10 mouse cellular contexts compared by ENCODE assay signal in the genomic region with DNA sequence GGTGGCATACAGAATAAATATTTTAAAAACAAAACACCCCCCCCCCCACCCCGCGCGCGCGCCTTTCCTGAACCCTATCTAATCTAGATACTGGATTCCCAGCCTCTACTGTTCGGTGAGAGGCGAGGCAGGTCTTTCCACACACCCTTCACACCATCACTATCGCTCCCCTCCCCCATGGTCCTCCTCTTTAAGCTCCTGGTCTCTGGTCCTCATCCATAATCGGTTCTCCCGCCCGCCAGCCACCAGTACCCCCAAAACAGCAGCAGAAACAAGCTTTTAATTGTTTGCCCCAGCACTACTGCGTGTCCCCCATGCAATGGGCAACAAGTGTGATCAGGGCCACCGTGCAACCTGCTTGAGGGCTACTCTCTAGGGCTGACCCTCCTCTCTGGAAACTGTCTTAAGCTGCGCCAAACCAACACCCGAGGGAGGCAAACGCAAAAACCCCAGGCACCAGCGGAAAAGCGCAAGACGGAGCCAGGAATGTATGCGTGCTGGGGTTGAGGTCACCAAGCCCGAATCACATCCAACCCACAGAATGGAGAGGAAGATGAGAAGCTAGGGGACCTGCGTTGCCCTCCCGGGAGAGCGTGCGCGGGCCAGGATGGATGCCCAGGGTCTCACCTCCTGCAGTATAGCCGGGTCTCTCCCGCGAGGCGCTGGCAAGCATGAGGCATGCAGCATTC. TPM values are rescaled to one million over a fixed set of nuclear protein-coding genes. Genes with fewer than 3 reads are reported as not detected.
A peak's percentile ranks its signal among the peaks of the same experiment; 100 is the strongest.
DNase-seq lines count a peak whose midpoint lies in the region; ATAC-seq and TF ChIP-seq lines count a peak whose summit lies in the region.
"Had no signal": no experiment of that assay in that cellular context is flagged by ENCODE, and none has a peak within 500 bp of the region (broad histone marks: within the 10 kb centered on the region; RNA-seq: fewer than 3 reads in every experiment).

No protein-coding gene starts in this region.

- no peaks in the 10 kb centered on the region for H3K79me2 ChIP-seq in myocyte (ENCODE audit: control insufficient read depth, insufficient read depth)

- ATAC-seq in heart, embryonic 11.5 days (replicated peaks; ENCODE audit: insufficient number of reproducible peaks, low FRiP score, low TSS enrichment), result no peak
- ATAC-seq in erythroblast, adult 5-6 weeks (replicated peaks; ENCODE audit: low FRiP score, poor library complexity, severe bottlenecking), result no peak

- no peak overlapping the region for H3ac ChIP-seq in myocyte (ENCODE audit: control insufficient read depth, insufficient read length)

- peak overlapping the region; percentile 100 for H3K4me2 ChIP-seq in heart, embryonic 11.5 days
- H3K4me2 ChIP-seq in myocyte (ENCODE audit: low read depth), result peak overlapping the region; percentile 13

- peak overlapping the region; percentile 75 for H3K4me3 ChIP-seq in gastrocnemius, adult 2 months
- peak overlapping the region; percentile 57 for H3K4me3 ChIP-seq in brown adipose tissue, adult 24 weeks (ENCODE audit: insufficient read depth, low read depth, low read length)
- peak overlapping the region; percentile 67 for H3K4me3 ChIP-seq in heart, embryonic 11.5 days (ENCODE audit: low read depth, low read length)
- H3K4me3 ChIP-seq in myocyte, result no peak overlapping the region

- no peak for DNase-seq in gastrocnemius, adult 2 months
- no peak for DNase-seq in gastrocnemius, postnatal 10 days
- DNase-seq in left cerebral cortex, postnatal 25 days (ENCODE audit: low spot score in 2 of 2), result peak; percentile 27 to 30
- DNase-seq in gastrocnemius, adult 8-10 months (ENCODE audit: low spot score in 2 of 2), result no peak

- H3K9ac ChIP-seq in heart, embryonic 11.5 days (ENCODE audit: low read depth, low read length), result no peak overlapping the region

- intact Hi-C loops in gastrocnemius, adult 2 months (cut with DNase I), result no loop called here
- intact Hi-C loops in left cerebral cortex, postnatal 25 days (cut with DNase I), result loop anchor here (2.0 to 10.0 kb wide), 4 partner anchors 54 to 315 kb away; no protein-coding TSS in a partner anchor

- 1% methylated on average over 30 of the region's 30 CpGs for WGBS in heart, embryonic 11.5 days (ENCODE audit: insufficient replicate concordance)

- H3K4me1 ChIP-seq in brown adipose tissue, adult 24 weeks (ENCODE audit: control insufficient read depth, insufficient read depth, insufficient read length, low read length), result peaks cover 2% of the 10 kb centered on the region; the same call in 1 of the 2 replicates
- H3K4me1 ChIP-seq in heart, embryonic 11.5 days (ENCODE audit: control insufficient read depth, insufficient read depth, low read length), result no peaks in the 10 kb centered on the region

- peaks cover 16% of the 10 kb centered on the region for H3K27me3 ChIP-seq in heart, embryonic 11.5 days (ENCODE audit: control insufficient read depth, insufficient read depth, low read length)
- no peaks in the 10 kb centered on the region for H3K27me3 ChIP-seq in myocyte (ENCODE audit: control insufficient read depth, insufficient read depth, insufficient read length)
- H3K27me3 ChIP-seq: CH12.LX had no signal

- H3K9me3 ChIP-seq in heart, embryonic 11.5 days (replicated peaks; ENCODE audit: control insufficient read depth, low read length), result no peaks in the 10 kb centered on the region

- H3K27ac ChIP-seq in gastrocnemius, adult 2 months, result no peak overlapping the region
- H3K27ac ChIP-seq in brown adipose tissue, adult 24 weeks (replicated peaks; ENCODE audit: low read depth, low read length), result no peak overlapping the region
- H3K27ac ChIP-seq in heart, embryonic 11.5 days (ENCODE audit: low read depth, low read length), result no peak overlapping the region

- no peak for TF ChIP-seq CTCF in gastrocnemius, adult 2 months (IDR thresholded peaks at IDR 0.05)

- H3K36me3 ChIP-seq in heart, embryonic 11.5 days (ENCODE audit: control insufficient read depth, insufficient read depth, low read length), result no peaks in the 10 kb centered on the region
- no peaks in the 10 kb centered on the region for H3K36me3 ChIP-seq in myocyte (ENCODE audit: control insufficient read depth, insufficient read depth)

- no peak for TF ChIP-seq POLR2A in myocyte (IDR thresholded peaks at IDR 0.05; ENCODE audit: insufficient read length, low read depth)

TF ChIP-seq in myocyte, 11 proteins besides CTCF, POLR2A, EP300 and RAD21:
- TF ChIP-seq SRF (IDR thresholded peaks at IDR 0.05; ENCODE audit: control insufficient read depth, insufficient read length, low read depth) (no peak), USF1 (IDR thresholded peaks at IDR 0.05; ENCODE audit: low read depth) (no peak), MYOG (IDR thresholded peaks at IDR 0.05; ENCODE audit: control insufficient read depth in 1 of 3, insufficient read depth in 1 of 3, insufficient read length in 2 of 3, low read depth in 2 of 3) (no peak), CEBPB (IDR thresholded peaks at IDR 0.05; ENCODE audit: insufficient read depth, poor library complexity, severe bottlenecking) (no peak), POLR2AphosphoS2 (IDR thresholded peaks at IDR 0.05; ENCODE audit: insufficient read length, low read depth) (no peak), TCF3 (IDR thresholded peaks at IDR 0.05; ENCODE audit: insufficient read length, low read depth) (no peak), TCF12 (IDR thresholded peaks at IDR 0.05; ENCODE audit: insufficient read depth, poor library complexity, severe bottlenecking) (no peak), REST (IDR thresholded peaks at IDR 0.05; ENCODE audit: insufficient read depth, insufficient read length) (no peak), MYOD1 (IDR thresholded peaks at IDR 0.05; ENCODE audit: control insufficient read depth in 1 of 3, insufficient read length in 2 of 3, low read depth in 2 of 3) (no peak), E2F4 (IDR thresholded peaks at IDR 0.05; ENCODE audit: insufficient read depth) (no peak), MAX (IDR thresholded peaks at IDR 0.05; ENCODE audit: low read depth) (no peak)
TF ChIP-seq in myocyte: peak in this region for 0.

RNA-seq across cellular contexts. Expression of a gene that starts 59.5 kb away (rescaled TPM):
- total RNA-seq in gastrocnemius, adult 2 months (2021), result 1 to 10 TPM in 1 of 2 experiments, under 1 TPM in 1; 0.84 to 2.0 TPM
- total RNA-seq in gastrocnemius, postnatal 10 days (2021), result 1 to 10 TPM; 2.8 to 3.2 TPM
- 2.3 and 2.6 TPM in 2 replicates for polyA plus RNA-seq in brown adipose tissue, adult 24 weeks (2012; ENCODE audit: insufficient read depth, insufficient read length, missing spikeins)
- polyA plus RNA-seq in heart, embryonic 11.5 days (2014; fragmentation: Nextera tagmentation; extraction: Ambion mirVana), result 0.70 and 0.80 TPM in 2 replicates
- total RNA-seq in left cerebral cortex, postnatal 25 days (2021), result 10 to 100 TPM; 54.9 to 66.3 TPM
- 4.7 TPM for polyA plus RNA-seq in myocyte (2012; fragmentation: generic; extraction: Trizol)
- not detected in 2 replicates for total RNA-seq in erythroblast, adult 5-6 weeks (2015; ENCODE audit: low replicate concordance)
- total RNA-seq in erythroblast, adult 5-6 weeks (2017; ENCODE audit: low replicate concordance), result not detected in 2 replicates
- 1 to 10 TPM; 1.1 to 1.6 (median 1.3) TPM for total RNA-seq in gastrocnemius, adult 8-10 months (2022)
- total RNA-seq: CH12.LX; neutrophil, adult 5-6 weeks had no signal

Comparison
In these comparisons a context has a peak if more than half of its experiments do, and no peak if none do; other contexts are left out.
1. DNase-seq: peak in left cerebral cortex, postnatal 25 days (2 of 2); none in gastrocnemius, adult 2 months (single experiment), gastrocnemius, postnatal 10 days (single experiment) and gastrocnemius, adult 8-10 months (0 of 2).
2. RNA of a gene that starts 59.5 kb away (total RNA-seq): 54.9 to 66.3 TPM in left cerebral cortex, postnatal 25 days; 2.8 to 3.2 TPM in gastrocnemius, postnatal 10 days, 0.84 to 2.0 TPM in gastrocnemius, adult 2 months, 1.1 to 1.6 TPM in gastrocnemius, adult 8-10 months and not detected in erythroblast, adult 5-6 weeks; every median in the first group is over 10 times any median in the second.